Mouse (Mus musculus) lung, adult 2 months (tissue): ENCODE measurements around the gene Elob.

Source experiments
- CTCF ChIP-seq: fragments of 200-500 bp; IDR thresholded peaks from 2 replicates; pipeline ENCODE4 v1.5.1; 2011; ENCODE audit warnings: mild to moderate bottlenecking, low read length, control low read depth; ENCODE audit not compliant: insufficient read depth
- POLR2A ChIP-seq: fragments of 200-500 bp; IDR thresholded peaks from 2 replicates; pipeline ENCODE4 v1.6.1; 2011; ENCODE audit warnings: low read depth, mild to moderate bottlenecking, control low read depth, low read length, borderline replicate concordance; ENCODE audit errors: extremely low read depth

- no peak for TF ChIP-seq POLR2A
- TF ChIP-seq CTCF: no peak
These were observed 21.1 kb upstream of the Elob start for GRCm38 (mm10) chr17:23850028-23850427.
